Mouse (Mus musculus): Measurements from ENCODE around the gene S100a5.

- TF ChIP-seq POLR2A (IDR thresholded peaks at IDR 0.05; ENCODE audit: borderline replicate concordance, extremely low read depth, low read depth, low read length) (no peak), CTCF (IDR thresholded peaks at IDR 0.05; ENCODE audit: insufficient read depth, low read length) (no peak)
Observed at GRCm38 (mm10) chr3:90596810-90597209, 11.5 kb upstream of the S100a5 start.
